Mouse (Mus musculus) hindbrain, postnatal 0 days (tissue): ENCODE data around the gene Hhipl1. TPM values are rescaled to one million over a fixed set of nuclear protein-coding genes. Genes with fewer than 3 reads are reported as not detected.

Source experiments
- ATAC-seq: fragments of 200-750 bp; cut with Nextera tagmentation; 2 replicates; pipeline ENCODE4 v1.8.0; 2017; ENCODE audit warnings: mild to moderate bottlenecking, moderate TSS enrichment, moderate library complexity
- DNase-seq: peaks from one replicate; pipeline ENCODE4 v3.0.0-alpha.2; 2015; ENCODE audit warnings: low spot score
- H3K27ac ChIP-seq: fragments of 300-500 bp; sonication (generic); 2 replicates; pipeline ENCODE4 v1.5.1; 2014; ENCODE audit warnings: mild to moderate bottlenecking
- H3K27me3 ChIP-seq: fragments of 300-500 bp; sonication (generic); 2 replicates; pipeline ENCODE4 v1.6.1; 2014; ENCODE audit warnings: low read length, mixed read lengths; ENCODE audit not compliant: insufficient read depth
- H3K36me3 ChIP-seq: fragments of 300-500 bp; sonication (generic); 2 replicates; pipeline ENCODE4 v1.6.1; 2014; ENCODE audit warnings: low read length, mixed read lengths; ENCODE audit not compliant: insufficient read depth
- H3K4me1 ChIP-seq: fragments of 300-500 bp; sonication (generic); 2 replicates; pipeline ENCODE4 v1.6.1; 2014; ENCODE audit warnings: antibody characterized with exemption, low read length, mixed read lengths; ENCODE audit not compliant: insufficient read depth
- H3K4me2 ChIP-seq: fragments of 300-500 bp; sonication (generic); 2 replicates; pipeline ENCODE4 v1.6.1; 2014; ENCODE audit warnings: low read depth, mild to moderate bottlenecking, low read length, moderate library complexity, mixed read lengths
- H3K4me3 ChIP-seq: fragments of 300-500 bp; sonication (generic); 2 replicates; pipeline ENCODE4 v1.5.1; 2014; ENCODE audit warnings: low read length
- H3K9ac ChIP-seq: fragments of 300-500 bp; sonication (generic); replicated peaks from 2 replicates; pipeline ENCODE4 v1.6.1; 2014; ENCODE audit warnings: mild to moderate bottlenecking, low read length, moderate library complexity, mixed read lengths
- H3K9me3 ChIP-seq: fragments of 300-500 bp; sonication (generic); 2 replicates; pipeline ENCODE4 v1.6.1; 2016; ENCODE audit warnings: low read length, mixed read lengths
- CTCF ChIP-seq: IDR thresholded peaks from 2 replicates; pipeline ENCODE4 v1.5.1; 2016; ENCODE audit warnings: antibody characterized with exemption, control low read depth, low read depth
- WGBS: fragments of 180-500 bp; shearing (Covaris S2); extraction: QIAGEN DNeasy Blood & Tissue Kit; methylation state at CpG from one replicate; pipeline ENCODE4 v1.1.7; 2014; 5-methylcytosine and 5-hydroxymethylcytosine counted together
- polyA plus RNA-seq: library from polyadenylated mRNA; unstranded; fragments of >200 nt; fragmentation: Nextera tagmentation; extraction: Ambion mirVana; gene quantifications from 2 replicates; pipeline ENCODE4 v1.2.1, GENCODE M21; 2015
- total RNA-seq: library from RNA; depleted of rRNA; stranded (reverse); fragments of >200 nt; gene quantifications from 2 replicates; pipeline ENCODE4 v1.2.3, GENCODE M21; 2014

The Hhipl1 gene
- total and polyA plus RNA-seq, 2 experiments from 2014 or later, result 3.2 to 10.2 TPM

DNA sequence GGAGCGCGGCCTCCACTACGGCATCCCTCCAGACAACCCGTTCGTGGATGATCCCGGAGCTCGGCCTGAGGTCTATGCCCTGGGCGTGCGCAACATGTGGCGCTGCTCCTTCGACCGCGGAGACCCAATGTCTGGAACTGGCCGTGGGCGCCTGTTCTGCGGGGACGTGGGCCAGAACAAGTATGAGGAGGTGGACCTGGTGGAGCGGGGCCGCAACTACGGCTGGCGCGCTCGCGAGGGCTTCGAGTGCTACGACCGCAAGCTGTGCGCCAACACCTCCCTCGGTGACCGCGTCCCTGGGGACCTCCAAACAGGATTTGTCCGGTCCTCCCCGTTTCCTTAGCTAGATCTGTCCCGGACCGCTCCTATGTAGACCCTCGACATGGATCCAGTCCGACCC, 12.4 kb downstream of the Hhipl1 start:
- DNase-seq, result no peak
- no peak overlapping the region for H3K9ac ChIP-seq
- no peaks in the 10 kb centered on the region for H3K36me3 ChIP-seq
- no peak overlapping the region for H3K27ac ChIP-seq
- H3K27me3 ChIP-seq, result 0 out of 2 replicates have a peak, but pooled peaks cover 10% of the 10 kb centered on the region
- TF ChIP-seq CTCF, result no peak
- H3K4me1 ChIP-seq, result 0 out of 2 replicates have a peak, but pooled peaks cover 3% of the 10 kb centered on the region
- 0 out of 2 replicates have a peak, but pooled peaks have one; percentile 14 for ATAC-seq
- H3K9me3 ChIP-seq, result no peaks in the 10 kb centered on the region
- H3K4me3 ChIP-seq, result peak overlapping the region; percentile 4; the same call in 1 of the 2 replicates
- WGBS, result 29% methylated on average over 37 of the region's 37 CpGs
- 0 out of 2 replicates have a peak overlapping the region, but pooled peaks have one; percentile 27 for H3K4me2 ChIP-seq

DNA sequence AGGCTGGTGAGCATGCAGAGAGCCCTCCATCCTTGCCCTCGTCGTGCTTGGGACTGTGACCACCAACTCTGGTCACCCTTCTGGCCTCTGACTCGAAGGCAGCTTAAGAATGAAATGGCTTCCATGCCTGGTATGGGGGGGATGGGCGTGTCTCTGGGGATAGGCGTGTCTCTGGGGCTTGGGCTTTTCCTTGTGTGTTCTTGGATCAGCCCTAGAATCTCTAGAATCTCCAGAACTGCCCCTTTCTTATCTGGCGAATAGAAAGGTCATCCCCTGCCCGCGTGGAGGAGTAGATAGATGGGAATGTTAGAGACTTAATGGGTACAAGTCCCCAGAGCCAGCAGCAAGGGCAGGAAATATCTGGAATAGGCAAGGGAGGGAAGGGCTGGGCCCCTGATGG, 14.0 kb downstream of the Hhipl1 start:
- 33% methylated on average over 8 of the region's 8 CpGs for WGBS
- Histone ChIP-seq H3K9ac (no peak overlapping the region), H3K27me3 (0 out of 2 replicates have a peak, but pooled peaks cover 10% of the 10 kb centered on the region), H3K9me3 (no peaks in the 10 kb centered on the region), H3K4me3 (no peak overlapping the region), H3K36me3 (no peaks in the 10 kb centered on the region), H3K4me2 (no peak overlapping the region), H3K27ac (no peak overlapping the region), H3K4me1 (0 out of 2 replicates have a peak, but pooled peaks cover 3% of the 10 kb centered on the region)
- no peak for ATAC-seq
- no peak for DNase-seq
- TF ChIP-seq CTCF, result no peak

DNA sequence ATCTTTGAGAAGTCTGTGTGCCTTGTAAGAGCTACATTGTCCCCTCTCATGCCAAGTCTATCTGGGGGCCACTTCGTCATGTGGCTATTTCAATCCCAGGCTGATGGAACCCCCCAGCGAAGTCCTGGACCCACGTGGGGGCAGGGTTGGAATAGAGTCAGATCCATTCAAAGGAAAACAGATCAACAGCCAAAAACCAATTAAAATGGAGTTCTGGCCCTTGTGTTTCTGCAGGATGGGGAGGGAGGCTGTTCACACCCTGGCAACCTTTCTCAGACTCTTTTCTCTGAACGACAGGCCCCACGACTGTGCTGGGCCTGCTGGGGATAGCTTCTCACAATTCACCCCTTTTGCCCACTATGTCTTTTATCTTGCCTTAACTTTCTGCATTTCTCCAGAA, 20.3 kb downstream of the Hhipl1 start:
- WGBS, result 27% methylated on average over 5 of the region's 5 CpGs
- Histone ChIP-seq H3K4me1 (peaks cover 7% of the 10 kb centered on the region), H3K27ac (no peak overlapping the region), H3K4me3 (no peak overlapping the region), H3K9me3 (no peaks in the 10 kb centered on the region), H3K36me3 (no peaks in the 10 kb centered on the region), H3K9ac (no peak overlapping the region), H3K27me3 (peaks cover 8% of the 10 kb centered on the region; the same call in 1 of the 2 replicates), H3K4me2 (no peak overlapping the region)
- no peak for TF ChIP-seq CTCF
- ATAC-seq (no peak), DNase-seq (peak; percentile 41)

DNA sequence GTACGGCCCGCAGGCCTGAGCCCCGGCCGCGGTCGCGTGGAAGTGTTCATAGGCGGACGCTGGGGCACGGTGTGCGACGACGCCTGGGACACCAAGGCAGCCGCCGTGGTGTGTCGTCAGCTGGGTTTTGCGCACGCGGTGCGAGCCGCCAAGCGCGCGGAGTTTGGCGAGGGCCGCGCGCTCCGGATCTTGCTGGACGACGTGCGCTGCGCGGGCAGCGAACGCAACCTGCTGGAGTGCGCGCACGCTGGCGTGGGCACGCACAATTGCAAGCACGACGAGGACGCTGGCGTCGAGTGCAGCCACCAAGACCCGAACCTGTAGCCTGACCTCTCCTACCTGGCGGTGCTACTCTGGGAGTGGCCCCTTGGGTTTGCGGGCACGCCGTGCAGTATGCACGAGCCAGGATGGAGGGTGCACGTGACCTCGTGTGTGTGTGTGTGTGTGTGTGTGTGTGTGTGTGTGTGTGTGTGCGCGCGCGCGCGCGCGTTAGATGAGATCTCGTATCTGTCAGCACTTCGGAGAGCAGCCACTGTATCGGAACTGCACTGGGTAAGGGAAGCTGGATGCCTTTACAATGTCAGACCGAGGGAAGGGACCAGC, 21.9 kb downstream of the Hhipl1 start:
- Histone ChIP-seq H3K9ac (peak overlapping the region; percentile 75), H3K4me1 (peaks cover 7% of the 10 kb centered on the region), H3K36me3 (no peaks in the 10 kb centered on the region), H3K27me3 (peaks cover 8% of the 10 kb centered on the region; the same call in 1 of the 2 replicates), H3K9me3 (no peaks in the 10 kb centered on the region), H3K4me2 (peak overlapping the region; percentile 65), H3K27ac (peak overlapping the region; percentile 60), H3K4me3 (peak overlapping the region; percentile 43)
- DNase-seq (peak; percentile 95), ATAC-seq (peak; percentile 88)
- WGBS, result 4% methylated on average over 66 of the region's 66 CpGs
- TF ChIP-seq CTCF, result no peak; the same call in 1 of the 2 replicates

DNA sequence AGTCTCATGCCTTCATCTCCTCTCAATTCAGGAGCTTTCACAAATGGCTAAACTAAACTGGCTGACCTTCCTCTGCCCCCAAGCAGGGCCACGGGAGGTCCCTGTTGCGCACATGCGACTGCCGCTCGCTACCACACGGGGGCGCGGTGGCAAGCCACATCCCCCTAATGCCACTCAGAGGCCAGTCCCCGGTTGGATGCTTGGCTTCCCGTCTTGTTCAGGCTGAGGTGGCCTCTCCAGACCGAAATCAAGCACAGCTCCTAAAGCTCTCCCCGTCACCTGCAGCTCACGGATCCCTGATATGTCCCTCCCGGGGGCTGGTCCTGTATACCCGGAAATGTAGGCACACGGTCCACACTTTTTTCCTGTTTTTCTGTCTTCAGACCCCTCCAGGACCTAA, 27.0 kb downstream of the Hhipl1 start:
- under 1% methylated on average over 16 of the region's 16 CpGs for WGBS
- H3K4me2 ChIP-seq, result peak overlapping the region; percentile 96
- H3K9me3 ChIP-seq, result no peaks in the 10 kb centered on the region
- DNase-seq (peak; percentile 90), ATAC-seq (peak; percentile 34)
- no peak overlapping the region; the same call in 1 of the 2 replicates for H3K9ac ChIP-seq
- H3K4me1 ChIP-seq, result peaks cover 9% of the 10 kb centered on the region
- peaks cover 8% of the 10 kb centered on the region; the same call in 1 of the 2 replicates for H3K27me3 ChIP-seq
- H3K4me3 ChIP-seq, result peak overlapping the region; percentile 76
- H3K36me3 ChIP-seq, result no peaks in the 10 kb centered on the region
- TF ChIP-seq CTCF, result peak; percentile 98
- H3K27ac ChIP-seq, result peak overlapping the region; percentile 66; the same call in 1 of the 2 replicates

DNA sequence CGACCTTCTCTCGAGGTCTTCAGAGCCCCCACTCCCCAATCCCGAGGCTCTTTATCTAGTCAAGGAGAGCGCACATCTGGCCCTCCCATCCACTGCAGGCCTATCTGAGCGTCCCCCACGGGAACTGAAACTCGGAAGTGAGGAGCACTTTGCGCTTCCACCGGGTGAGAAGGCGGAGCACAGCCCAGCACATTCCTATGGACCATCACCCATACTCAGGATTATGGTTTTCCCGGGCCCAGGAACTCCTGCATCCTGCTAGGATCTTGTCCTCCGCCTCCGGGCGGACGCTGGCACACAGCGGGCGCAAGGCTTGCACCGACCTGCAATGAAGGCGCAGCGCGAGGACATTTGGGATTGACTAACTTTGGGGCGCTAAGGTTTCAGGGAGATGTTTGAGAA, 27.4 kb downstream of the Hhipl1 start:
- DNase-seq, result peak; percentile 28
- H3K4me1 ChIP-seq, result peaks cover 8% of the 10 kb centered on the region
- WGBS, result 3% methylated on average over 22 of the region's 22 CpGs

More for the DNA sequence above, 27.4 kb downstream of the Hhipl1 start:
- Histone ChIP-seq H3K27me3 (peaks cover 7% of the 10 kb centered on the region; the same call in 1 of the 2 replicates), H3K9ac (peak overlapping the region; percentile 37; the same call in 1 of the 2 replicates), H3K4me2 (peak overlapping the region; percentile 96), H3K36me3 (no peaks in the 10 kb centered on the region), H3K4me3 (peak overlapping the region; percentile 76), H3K9me3 (no peaks in the 10 kb centered on the region), H3K27ac (peak overlapping the region; percentile 66)
- peak; percentile 21 for ATAC-seq
- TF ChIP-seq CTCF, result no peak
